Mouse (Mus musculus): ENCODE data around the gene Gm5538. TPM values are rescaled to one million over a fixed set of nuclear protein-coding genes. Genes with fewer than 3 reads are reported as not detected.

Gm5538 gene
- polyA plus RNA-seq (2012; ENCODE audit: low replicate concordance) = not detected in 2 replicates

GRCm38 (mm10) chr3:59729490-59729889 lies at the start of gene Gm5538:
Gene Gm5538 (plus strand): TSS chr3:59729790.

Other genes with a start within 250 kb of the Gm5538 start
- gene Gm8298, start 131.3 kb downstream of the Gm5538 start, polyA plus RNA-seq (2012; ENCODE audit: low replicate concordance) = not detected in 2 replicates
- not detected in 2 replicates for gene C130079G13Rik, start 195.4 kb downstream of the Gm5538 start, polyA plus RNA-seq (2012; ENCODE audit: low replicate concordance)

Data from leukemia stem cell, adult 10-12 weeks (primary cell).